17 mouse cellular contexts compared by ENCODE assay signal in the genomic region with DNA sequence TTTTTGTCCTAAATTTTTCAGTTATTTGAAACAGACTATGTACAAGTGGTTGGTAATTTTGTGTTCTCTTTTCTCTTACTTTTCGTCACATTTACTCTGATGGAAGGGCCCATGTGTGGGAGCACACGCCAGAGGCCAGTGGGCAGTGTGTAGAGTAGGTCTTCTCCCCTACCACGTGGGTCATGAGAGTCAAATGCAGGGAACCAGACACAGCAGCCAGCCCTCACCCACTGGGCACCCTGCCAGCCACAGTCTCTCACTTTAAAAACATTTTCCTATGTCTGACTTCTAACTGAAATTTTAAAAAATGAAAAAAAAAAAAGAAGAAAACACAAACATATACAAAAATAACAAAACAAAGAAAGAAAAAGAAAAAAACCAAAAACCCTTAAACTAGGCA. TPM values are rescaled to one million over a fixed set of nuclear protein-coding genes. Genes with fewer than 3 reads are reported as not detected.
DNase-seq lines count a peak whose midpoint lies in the region; ATAC-seq and TF ChIP-seq lines count a peak whose summit lies in the region.
"Had no signal": no experiment of that assay in that cellular context is flagged by ENCODE, and none has a peak within 500 bp of the region (broad histone marks: within the 10 kb centered on the region; RNA-seq: fewer than 3 reads in every experiment).

No protein-coding gene starts in this region.

- no peak overlapping the region for H3K4me2 ChIP-seq in kidney, embryonic 14.5 days (replicated peaks; ENCODE audit: low read depth, low read length)
- H3K4me2 ChIP-seq: intestine, embryonic 15.5 days; limb, embryonic 15.5 days; neural tube, embryonic 13.5 days had no signal

- intact Hi-C loops in gastrocnemius, adult 2 months (cut with DNase I) = no loop called here

- no peak for ATAC-seq in kidney, embryonic 14.5 days (ENCODE audit: low FRiP score, low TSS enrichment)
- ATAC-seq in CD4-positive, CD25-positive, alpha-beta regulatory T cell, adult 4 months = no peak
- ATAC-seq: forebrain, embryonic 14.5 days; intestine, embryonic 15.5 days; midbrain, embryonic 16.5 days had no signal

- H3K9ac ChIP-seq in kidney, embryonic 14.5 days (ENCODE audit: low read depth, low read length) = no peak overlapping the region
- H3K9ac ChIP-seq: intestine, embryonic 15.5 days; limb, embryonic 15.5 days; neural tube, embryonic 13.5 days had no signal

- no peaks in the 10 kb centered on the region for H3K27me3 ChIP-seq in kidney, embryonic 14.5 days (ENCODE audit: control insufficient read depth, insufficient read depth, low read length)
- H3K27me3 ChIP-seq: intestine, embryonic 15.5 days; limb, embryonic 15.5 days; neural tube, embryonic 13.5 days had no signal

- DNase-seq in gastrocnemius, adult 2 months = peak; percentile 45
- DNase-seq in gastrocnemius, adult 18-20 months (ENCODE audit: low spot score) = no peak
- DNase-seq in kidney, postnatal 14 days = peak; percentile 30
- peak; percentile 21 for DNase-seq in right cerebral cortex, postnatal 14 days
- DNase-seq in right cerebral cortex, postnatal 36 days (ENCODE audit: low spot score in 2 of 2) = no peak
- DNase-seq in lung, postnatal 14 days = peak; percentile 37
- DNase-seq: B cell, adult 2 months; cerebellum, adult 9-10 months; embryo, embryonic 11 days; gastrocnemius, postnatal 25 days had no signal

- no peaks in the 10 kb centered on the region for H3K4me1 ChIP-seq in kidney, embryonic 14.5 days (ENCODE audit: control insufficient read depth, insufficient read depth, low read length)
- H3K4me1 ChIP-seq: intestine, embryonic 15.5 days had no signal

- H3K4me3 ChIP-seq in gastrocnemius, adult 2 months = no peak overlapping the region
- no peak overlapping the region for H3K4me3 ChIP-seq in kidney, embryonic 14.5 days (ENCODE audit: low read length)
- H3K4me3 ChIP-seq: intestine, embryonic 15.5 days; limb, embryonic 15.5 days; neural tube, embryonic 13.5 days had no signal

- no peaks in the 10 kb centered on the region for H3K9me3 ChIP-seq in kidney, embryonic 14.5 days (ENCODE audit: control insufficient read depth, low read length)
- H3K9me3 ChIP-seq: intestine, embryonic 15.5 days; limb, embryonic 15.5 days; neural tube, embryonic 13.5 days had no signal

- 68% methylated on average over 3 of the region's 3 CpGs for WGBS in kidney, embryonic 14.5 days

- TF ChIP-seq CTCF in gastrocnemius, adult 2 months (IDR thresholded peaks at IDR 0.05) = no peak

- H3K36me3 ChIP-seq in kidney, embryonic 14.5 days (ENCODE audit: control insufficient read depth, insufficient read depth, low read length) = peaks cover 61% of the 10 kb centered on the region

- peak overlapping the region; percentile 32; the same call in 1 of the 2 replicates for H3K27ac ChIP-seq in gastrocnemius, adult 2 months
- no peak overlapping the region for H3K27ac ChIP-seq in kidney, embryonic 14.5 days (ENCODE audit: low read depth, low read length)
- H3K27ac ChIP-seq: intestine, embryonic 15.5 days; neural tube, embryonic 13.5 days had no signal

RNA-seq across cellular contexts. Expression of a gene that starts 28.0 kb away (rescaled TPM):
- total RNA-seq in gastrocnemius, adult 2 months (2021) = 10 to 100 TPM; 39.6 to 81.2 TPM
- total RNA-seq in gastrocnemius, adult 18-20 months (2021) = 10 to 100 TPM; 64.7 to 69.4 TPM
- polyA plus RNA-seq in kidney, embryonic 14.5 days (2014; fragmentation: Nextera tagmentation; extraction: Ambion mirVana) = 45.7 and 68.1 TPM in 2 replicates
- polyA plus RNA-seq in CD4-positive, CD25-positive, alpha-beta regulatory T cell, adult 4 months (2017; shearing (Covaris generic)) = 100 to 1,000 TPM; 145 to 167 TPM

Comparison
In these comparisons a context has a peak if more than half of its experiments do, and no peak if none do; other contexts are left out.
1. DNase-seq: peak in gastrocnemius, adult 2 months (single experiment), kidney, postnatal 14 days (single experiment), right cerebral cortex, postnatal 14 days (single experiment) and lung, postnatal 14 days (single experiment); none in gastrocnemius, adult 18-20 months (single experiment) and right cerebral cortex, postnatal 36 days (0 of 2).